Mouse (Mus musculus) frontal cortex, postnatal 10 days (tissue): Measurements from ENCODE around the gene Spata18.

Experiments
- DNase-seq, 2 experiments: peaks; one replicate each; pipeline ENCODE4 v3.0.0; 2022; ENCODE audit warnings: low spot score in 2 of 2, mixed read lengths in 1 of 2

Spata18 gene

DNA sequence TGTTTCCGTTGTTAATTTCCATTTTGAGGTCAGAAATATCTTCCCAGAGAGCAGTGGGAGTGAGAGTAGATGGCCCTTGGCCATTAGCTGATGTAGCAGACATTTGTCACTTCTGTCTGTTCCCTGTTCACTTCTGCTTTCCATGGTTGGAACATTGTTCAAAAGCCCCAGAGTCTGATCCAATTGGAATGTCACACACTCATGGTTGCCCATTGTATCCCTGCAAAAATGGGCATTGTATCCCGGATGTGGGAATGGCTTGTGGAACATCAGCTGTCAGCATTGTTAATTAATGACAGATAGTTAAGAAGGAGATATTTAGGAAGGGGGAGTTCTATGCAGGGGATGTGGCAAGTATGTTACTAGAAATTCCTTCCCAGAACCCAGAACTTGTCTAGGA is 65.8 kb downstream of the Spata18 start:
- no peak for DNase-seq

DNA sequence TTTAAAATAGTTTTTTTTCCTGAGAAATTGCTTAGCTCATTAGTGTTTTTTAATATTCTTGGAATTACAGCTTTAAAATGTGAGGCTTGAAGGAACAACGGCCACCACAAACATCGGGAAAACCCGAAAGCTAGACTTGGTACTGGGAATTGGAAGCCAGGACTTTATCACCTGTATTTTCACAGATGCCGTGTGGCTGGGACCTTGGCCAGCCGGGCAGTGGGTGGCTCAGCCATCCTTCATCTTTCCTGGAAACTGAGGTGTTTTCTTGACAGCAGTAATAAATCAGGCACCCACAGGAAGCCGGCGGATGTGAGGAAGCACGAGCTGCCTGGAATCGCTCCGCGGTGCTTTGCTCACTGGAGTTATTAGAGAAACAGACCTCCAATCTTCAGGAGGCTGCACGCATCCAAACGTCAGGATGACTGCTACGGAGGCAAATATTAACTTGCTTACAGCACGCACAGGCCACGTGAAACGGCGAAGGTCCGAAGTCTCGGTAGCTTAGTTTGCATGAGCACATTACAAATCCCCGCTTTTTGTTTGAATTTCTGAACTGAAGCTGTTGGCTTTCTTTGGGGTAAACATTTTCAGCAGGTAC is 70.6 kb downstream of the Spata18 start:
- DNase-seq: no peak

DNA sequence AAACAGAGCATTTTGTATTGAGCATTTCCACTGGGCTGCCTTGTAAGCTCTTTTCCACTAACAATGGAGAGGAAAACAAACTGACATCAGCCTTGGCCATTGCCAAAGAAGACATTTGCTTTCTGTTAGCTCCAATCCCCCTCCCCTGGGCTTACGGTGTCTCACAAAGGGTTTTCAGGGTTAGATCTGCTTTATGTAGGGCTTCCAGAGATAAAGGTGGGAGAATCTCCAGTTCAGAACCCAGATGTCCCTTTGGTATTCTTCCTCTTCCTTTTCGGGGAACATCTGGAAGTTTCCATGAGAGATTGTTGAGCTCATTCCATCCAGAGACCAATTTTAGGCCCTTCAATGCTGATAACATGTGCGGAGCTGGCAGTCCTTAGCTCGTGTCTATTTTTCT is 74.8 kb downstream of the Spata18 start:
- no peak for DNase-seq

DNA sequence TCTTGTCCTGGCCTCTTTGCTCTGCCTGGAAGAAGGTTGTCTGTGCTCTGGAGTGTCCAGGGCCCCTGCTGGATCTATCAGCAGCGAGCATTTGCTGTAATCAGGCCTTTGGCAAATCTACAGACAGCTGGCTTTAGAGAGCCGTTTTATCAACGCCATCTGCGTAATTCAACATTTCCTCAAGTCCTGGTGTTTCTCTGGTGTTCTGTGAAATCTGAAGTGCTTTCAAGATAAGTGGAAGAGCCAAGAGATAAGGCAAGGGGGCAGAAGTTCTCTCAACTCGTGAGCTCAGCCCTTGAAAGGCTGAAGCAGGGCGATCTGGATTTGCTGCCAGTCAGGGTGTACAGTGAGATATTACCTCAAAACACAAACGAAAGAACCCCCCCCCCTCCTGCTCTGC is 77.5 kb downstream of the Spata18 start:
- DNase-seq: no peak
